Mouse (Mus musculus) CD4-positive, CD25-positive, alpha-beta regulatory T cell (primary cell): ENCODE data around the gene Stpg3. TPM values are rescaled to one million over a fixed set of nuclear protein-coding genes. Genes with fewer than 3 reads are reported as not detected.

Experiments used
- polyA plus RNA-seq: library from polyadenylated mRNA; unstranded; fragments of 100-300 nt; shearing (Covaris generic); gene quantifications from one replicate; pipeline ENCODE4 v1.2.1, GENCODE M21; 2017

The Stpg3 gene
- polyA plus RNA-seq = not detected

GRCm38 (mm10) chr2:25214444-25214843 lies at the start of gene Stpg3:
Gene Stpg3 (minus strand): TSS chr2:25214637.

GRCm38 (mm10) chr2:25262291-25262767 lies 47.9 kb upstream of the Stpg3 start, which contains the start of gene Tprn:
Gene Tprn (plus strand): TSS chr2:25262618.

GRCm38 (mm10) chr2:25255284-25255779 lies 40.9 kb upstream of the Stpg3 start, which contains the start of gene Tmem203:
Gene Tmem203 (plus strand): TSS chr2:25255439.

GRCm38 (mm10) chr2:25246183-25247072 lies 32.0 kb upstream of the Stpg3 start, which contains the start of gene AL732309.1:
Gene AL732309.1 (minus strand): TSS chr2:25246863.

GRCm38 (mm10) chr2:25242101-25242506 lies 27.7 kb upstream of the Stpg3 start, which contains the start of the genes Rnf208 and Cysrt1:
Gene Rnf208 (plus strand): TSS chr2:25242255.
Gene Cysrt1 (minus strand): TSS chr2:25242452.

GRCm38 (mm10) chr2:25236614-25237013 lies 22.2 kb upstream of the Stpg3 start, which contains the start of gene Rnf224:
Gene Rnf224 (minus strand): TSS chr2:25236787.

GRCm38 (mm10) chr2:25234050-25234449 lies 19.6 kb upstream of the Stpg3 start, which contains the start of gene Slc34a3:
Gene Slc34a3 (minus strand): TSS chr2:25234364.

GRCm38 (mm10) chr2:25224492-25224765 lies 10.0 kb upstream of the Stpg3 start, which contains the start of gene Tubb4b:
Gene Tubb4b (minus strand): TSS chr2:25224702.

GRCm38 (mm10) chr2:25218445-25218844 lies 4.0 kb upstream of the Stpg3 start, which contains the start of gene Fam166a:
Gene Fam166a (plus strand): TSS chr2:25218745.

GRCm38 (mm10) chr2:25211121-25211670 lies 3.2 kb downstream of the Stpg3 start, which contains the start of gene Nelfb:
Gene Nelfb (minus strand): TSS chr2:25211489.

GRCm38 (mm10) chr2:25196172-25196954 lies 18.1 kb downstream of the Stpg3 start, which contains the start of gene Tor4a:
Gene Tor4a (minus strand): TSS chr2:25196886.

GRCm38 (mm10) chr2:25180478-25180903 lies 33.9 kb downstream of the Stpg3 start, which contains the start of gene Nrarp:
Gene Nrarp (plus strand): TSS chr2:25180758.

Other genes with a start within 250 kb of the Stpg3 start
- gene Mrpl41, start 239.5 kb downstream of the Stpg3 start, polyA plus RNA-seq = 90.2 TPM
- 80.4 TPM for gene Pnpla7, start 238.6 kb downstream of the Stpg3 start, polyA plus RNA-seq
- gene Nsmf, start 160.3 kb downstream of the Stpg3 start, polyA plus RNA-seq = 53.2 TPM
- 0.37 TPM for gene Entpd8, start 134.3 kb downstream of the Stpg3 start, polyA plus RNA-seq
- 8.3 TPM for gene Noxa1, start 119.5 kb downstream of the Stpg3 start, polyA plus RNA-seq
- gene Nrarp, start 33.9 kb downstream of the Stpg3 start, polyA plus RNA-seq = 5.1 TPM
- gene Tor4a, start 17.8 kb downstream of the Stpg3 start, polyA plus RNA-seq = 115 TPM
- 141 TPM for gene Nelfb, start 3.1 kb downstream of the Stpg3 start, polyA plus RNA-seq
- gene Fam166a, start 4.1 kb upstream of the Stpg3 start, polyA plus RNA-seq = 0.49 TPM
- 174 TPM for gene Tubb4b, start 10.1 kb upstream of the Stpg3 start, polyA plus RNA-seq
- gene Slc34a3, start 19.7 kb upstream of the Stpg3 start, polyA plus RNA-seq = not detected
- gene Rnf224, start 22.1 kb upstream of the Stpg3 start, polyA plus RNA-seq = not detected
- gene Rnf208, start 27.6 kb upstream of the Stpg3 start, polyA plus RNA-seq = 2.2 TPM
- gene Cysrt1, start 27.8 kb upstream of the Stpg3 start, polyA plus RNA-seq = not detected
- 7.9 TPM for gene AL732309.1, start 32.2 kb upstream of the Stpg3 start, polyA plus RNA-seq
- 25.3 TPM for gene Tmem203, start 40.8 kb upstream of the Stpg3 start, polyA plus RNA-seq
- gene Tprn, start 48.0 kb upstream of the Stpg3 start, polyA plus RNA-seq = 18.9 TPM
- 118 TPM for gene Ssna1, start 57.8 kb upstream of the Stpg3 start, polyA plus RNA-seq
- gene Anapc2, start 57.8 kb upstream of the Stpg3 start, polyA plus RNA-seq = 116 TPM
- not detected for gene Tmem210, start 73.5 kb upstream of the Stpg3 start, polyA plus RNA-seq
- 0.14 TPM for gene Lrrc26, start 75.3 kb upstream of the Stpg3 start, polyA plus RNA-seq
- gene Grin1, start 104.5 kb upstream of the Stpg3 start, polyA plus RNA-seq = 0.25 TPM
- gene Man1b1, start 117.7 kb upstream of the Stpg3 start, polyA plus RNA-seq = 21.4 TPM
- 20.6 TPM for gene Dpp7, start 141.7 kb upstream of the Stpg3 start, polyA plus RNA-seq
- 40.8 TPM for gene Uap1l1, start 151.0 kb upstream of the Stpg3 start, polyA plus RNA-seq
- gene Sapcd2, start 157.7 kb upstream of the Stpg3 start, polyA plus RNA-seq = 0.87 TPM
- gene Entpd2, start 181.2 kb upstream of the Stpg3 start, polyA plus RNA-seq = not detected
- 0.96 TPM for gene Npdc1, start 184.7 kb upstream of the Stpg3 start, polyA plus RNA-seq
- gene Fut7, start 208.6 kb upstream of the Stpg3 start, polyA plus RNA-seq = 5.3 TPM
- gene Abca2, start 214.1 kb upstream of the Stpg3 start, polyA plus RNA-seq = 74.7 TPM
- 3.2 TPM for gene Clic3, start 242.2 kb upstream of the Stpg3 start, polyA plus RNA-seq
- 112 TPM for gene Paxx, start 246.5 kb upstream of the Stpg3 start, polyA plus RNA-seq